In the genomic region with DNA sequence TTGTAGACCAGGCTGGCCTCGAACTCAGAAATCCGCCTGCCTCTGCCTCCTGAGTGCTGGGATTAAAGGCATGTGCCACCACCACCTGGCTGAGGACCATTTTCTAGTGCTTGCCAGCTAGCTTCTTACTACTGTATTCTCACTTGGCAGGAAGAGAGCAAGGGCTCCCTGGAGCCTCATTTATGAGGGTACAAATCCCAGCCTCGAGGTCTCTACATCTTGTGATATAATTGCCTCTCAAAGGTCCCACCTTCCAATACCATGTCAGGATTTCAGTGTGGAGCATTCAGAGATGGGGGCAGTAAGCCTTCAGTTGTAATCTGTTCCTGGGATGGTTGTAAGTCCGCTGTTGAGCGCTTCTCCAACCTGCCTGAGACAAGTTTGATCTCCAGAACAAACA, we compare ENCODE assay signal across 10 mouse cellular contexts.
DNase-seq lines count a peak whose midpoint lies in the region; ATAC-seq and TF ChIP-seq lines count a peak whose summit lies in the region.
"Had no signal": no experiment of that assay in that cellular context is flagged by ENCODE, and none has a peak within 500 bp of the region (broad histone marks: within the 10 kb centered on the region; RNA-seq: fewer than 3 reads in every experiment).

No protein-coding gene starts in this region.

- ATAC-seq in lung, postnatal 0 days, result no peak
- peak; percentile 21 for ATAC-seq in forebrain, embryonic 14.5 days
- ATAC-seq in hindbrain, postnatal 0 days, result no peak
- ATAC-seq in neural tube, embryonic 15.5 days (ENCODE audit: low FRiP score), result no peak
- no peak for ATAC-seq in inflammation-experienced regulatory T-cells, adult 6 months

- H3K27ac ChIP-seq in lung, postnatal 0 days (ENCODE audit: low read length), result no peak overlapping the region
- H3K27ac ChIP-seq in forebrain, embryonic 14.5 days (ENCODE audit: low read depth, low read length), result peak overlapping the region; percentile 40
- H3K27ac ChIP-seq in hindbrain, postnatal 0 days, result peak overlapping the region; percentile 11; the same call in 1 of the 2 replicates
- H3K27ac ChIP-seq in neural tube, embryonic 15.5 days (replicated peaks), result peak overlapping the region; percentile 46; the same call in 1 of the 2 replicates
- H3K27ac ChIP-seq: heart, adult 2 months; neural tube, embryonic 12.5 days had no signal

- H3K9me3 ChIP-seq in lung, postnatal 0 days (ENCODE audit: low read length), result no peaks in the 10 kb centered on the region
- H3K9me3 ChIP-seq in forebrain, embryonic 14.5 days (replicated peaks; ENCODE audit: control insufficient read depth, low read length), result no peaks in the 10 kb centered on the region
- H3K9me3 ChIP-seq in hindbrain, postnatal 0 days (ENCODE audit: low read length), result no peaks in the 10 kb centered on the region
- no peaks in the 10 kb centered on the region for H3K9me3 ChIP-seq in neural tube, embryonic 15.5 days (replicated peaks)
- H3K9me3 ChIP-seq: neural tube, embryonic 12.5 days had no signal

- H3K36me3 ChIP-seq in lung, postnatal 0 days (ENCODE audit: insufficient read depth, low read length), result 0 out of 2 replicates have a peak, but pooled peaks cover 3% of the 10 kb centered on the region
- no peaks in the 10 kb centered on the region for H3K36me3 ChIP-seq in forebrain, embryonic 14.5 days (ENCODE audit: control insufficient read depth, insufficient read depth, low read length)
- H3K36me3 ChIP-seq in hindbrain, postnatal 0 days (ENCODE audit: insufficient read depth, low read length), result no peaks in the 10 kb centered on the region
- no peaks in the 10 kb centered on the region for H3K36me3 ChIP-seq in neural tube, embryonic 15.5 days
- H3K36me3 ChIP-seq: neural tube, embryonic 12.5 days had no signal

- no peak for TF ChIP-seq EP300 in lung, postnatal 0 days (IDR thresholded peaks at IDR 0.05)

- H3K9ac ChIP-seq in lung, postnatal 0 days (replicated peaks; ENCODE audit: low read depth), result no peak overlapping the region
- H3K9ac ChIP-seq in forebrain, embryonic 14.5 days (ENCODE audit: low read length), result no peak overlapping the region
- no peak overlapping the region for H3K9ac ChIP-seq in hindbrain, postnatal 0 days (replicated peaks; ENCODE audit: low read length)
- H3K9ac ChIP-seq in neural tube, embryonic 15.5 days (replicated peaks), result no peak overlapping the region
- H3K9ac ChIP-seq: neural tube, embryonic 12.5 days had no signal

- no peak for DNase-seq in lung, postnatal 0 days (ENCODE audit: low spot score)
- no peak for DNase-seq in lung, postnatal 4 days
- peak; percentile 69 for DNase-seq in forebrain, embryonic 14.5 days (ENCODE audit: low spot score)
- DNase-seq in hindbrain, postnatal 0 days (ENCODE audit: low spot score), result no peak
- no peak for DNase-seq in kidney, adult 8-10 months
- DNase-seq: adrenal gland, adult 8-10 months had no signal

- TF ChIP-seq CTCF in lung, postnatal 0 days (IDR thresholded peaks at IDR 0.05), result no peak
- TF ChIP-seq CTCF in hindbrain, postnatal 0 days (IDR thresholded peaks at IDR 0.05; ENCODE audit: low read depth), result no peak

- WGBS in lung, postnatal 0 days, result 67% methylated on average over 5 of the region's 5 CpGs
- WGBS in forebrain, embryonic 14.5 days, result 23% methylated on average over 4 of the region's 5 CpGs
- 53% methylated on average over 5 of the region's 5 CpGs for WGBS in hindbrain, postnatal 0 days
- 55% methylated on average over 5 of the region's 5 CpGs for WGBS in neural tube, embryonic 15.5 days

- H3K27me3 ChIP-seq in lung, postnatal 0 days (replicated peaks; ENCODE audit: insufficient read depth, low read length), result no peaks in the 10 kb centered on the region
- H3K27me3 ChIP-seq in forebrain, embryonic 14.5 days (replicated peaks; ENCODE audit: control insufficient read depth, insufficient read depth, low read length), result no peaks in the 10 kb centered on the region
- H3K27me3 ChIP-seq in hindbrain, postnatal 0 days (ENCODE audit: insufficient read depth, low read length), result no peaks in the 10 kb centered on the region
- no peaks in the 10 kb centered on the region for H3K27me3 ChIP-seq in neural tube, embryonic 15.5 days (replicated peaks)
- H3K27me3 ChIP-seq: neural tube, embryonic 12.5 days had no signal

- H3K4me3 ChIP-seq in lung, postnatal 0 days (ENCODE audit: low read depth, low read length), result no peak overlapping the region
- no peak overlapping the region for H3K4me3 ChIP-seq in forebrain, embryonic 14.5 days (ENCODE audit: low read depth, low read length)
- no peak overlapping the region for H3K4me3 ChIP-seq in hindbrain, postnatal 0 days (ENCODE audit: low read length)
- no peak overlapping the region for H3K4me3 ChIP-seq in neural tube, embryonic 15.5 days (replicated peaks)
- H3K4me3 ChIP-seq: heart, adult 2 months; neural tube, embryonic 12.5 days had no signal

- no peaks in the 10 kb centered on the region for H3K4me1 ChIP-seq in lung, postnatal 0 days (ENCODE audit: insufficient read depth, low read depth, low read length)
- H3K4me1 ChIP-seq in forebrain, embryonic 14.5 days (ENCODE audit: control insufficient read depth, insufficient read depth, low read length), result peaks cover 23% of the 10 kb centered on the region
- peaks cover 5% of the 10 kb centered on the region; the same call in 1 of the 2 replicates for H3K4me1 ChIP-seq in hindbrain, postnatal 0 days (ENCODE audit: insufficient read depth, low read length)
- H3K4me1 ChIP-seq in neural tube, embryonic 15.5 days, result peaks cover 54% of the 10 kb centered on the region

- H3K4me2 ChIP-seq in lung, postnatal 0 days (replicated peaks; ENCODE audit: low read depth, low read length), result peak overlapping the region; percentile 44; the same call in 1 of the 2 replicates
- H3K4me2 ChIP-seq in forebrain, embryonic 14.5 days (ENCODE audit: low read length), result peak overlapping the region; percentile 18; the same call in 1 of the 2 replicates
- H3K4me2 ChIP-seq in hindbrain, postnatal 0 days (ENCODE audit: low read depth, low read length), result no peak overlapping the region
- H3K4me2 ChIP-seq in neural tube, embryonic 15.5 days, result no peak overlapping the region
- H3K4me2 ChIP-seq: neural tube, embryonic 12.5 days had no signal

Comparison
In these comparisons a context has a peak if more than half of its experiments do, and no peak if none do; other contexts are left out.
1. H3K4me2 ChIP-seq: peak in lung, postnatal 0 days (single experiment) and forebrain, embryonic 14.5 days (single experiment); none in hindbrain, postnatal 0 days (single experiment) and neural tube, embryonic 15.5 days (single experiment).